Mouse (Mus musculus) MEL (cell line): Measurements from ENCODE around the gene Cntnap2. TPM values are rescaled to one million over a fixed set of nuclear protein-coding genes. Genes with fewer than 3 reads are reported as not detected.
A peak's percentile ranks its signal among the peaks of the same experiment; 100 is the strongest.

Experiments used
- DNase-seq: peaks from one replicate; pipeline ENCODE4 v3.0.0; 2011; ENCODE audit warnings: low read depth, low spot score
- H3K27ac ChIP-seq: 2 replicates; pipeline ENCODE4 v1.5.1; 2012; ENCODE audit warnings: low read depth, mild to moderate bottlenecking, control low read depth, low read length, moderate library complexity; ENCODE audit not compliant: control insufficient read depth
- H3K27me3 ChIP-seq, 2 experiments: fragments of 150-350 bp in 1 of 2; sonication (generic) in 1 of 2; 2 replicates each; pipeline ENCODE4 v1.6.1; 2012; ENCODE audit warnings: low read length in 2 of 2, mild to moderate bottlenecking in 2 of 2, improper control_type of control experiment in 1 of 2, moderate library complexity in 1 of 2; ENCODE audit not compliant: insufficient read depth in 2 of 2, control insufficient read depth in 1 of 2
- H3K36me3 ChIP-seq, 2 experiments: 2 replicates each; pipeline ENCODE4 v1.6.1; 2012 to 2014; ENCODE audit warnings: low read length in 2 of 2, improper control_type of control experiment in 1 of 2, inconsistent platforms in 1 of 2, mild to moderate bottlenecking in 1 of 2; ENCODE audit not compliant: insufficient read depth in 2 of 2, control insufficient read depth in 1 of 2
- H3K4me1 ChIP-seq, 2 experiments: fragments of 150-350 bp in 1 of 2; sonication (generic) in 1 of 2; 2 replicates each; pipeline ENCODE4 v1.6.1; 2012; ENCODE audit warnings: low read length in 2 of 2, improper control_type of control experiment in 1 of 2, mild to moderate bottlenecking in 1 of 2; ENCODE audit not compliant: insufficient read depth in 2 of 2, control insufficient read depth in 1 of 2
- H3K4me3 ChIP-seq, 2 experiments: fragments of 150-350 bp in 1 of 2; sonication (generic) in 1 of 2; 2 replicates each; pipeline ENCODE4 v1.5.1; 2012; ENCODE audit warnings: low read depth in 2 of 2, low read length in 2 of 2, mild to moderate bottlenecking in 2 of 2, moderate library complexity in 2 of 2, control low read depth in 1 of 2, improper control_type of control experiment in 1 of 2; ENCODE audit not compliant: control insufficient read depth in 1 of 2, insufficient read depth in 1 of 2
- H3K79me2 ChIP-seq: 2 replicates; pipeline ENCODE4 v1.6.1; 2012; ENCODE audit warnings: mild to moderate bottlenecking, low read length, moderate library complexity; ENCODE audit not compliant: control insufficient read depth, poor library complexity, insufficient read depth
- H3K9ac ChIP-seq: 2 replicates; pipeline ENCODE4 v1.6.1; 2012; ENCODE audit warnings: low read depth, mild to moderate bottlenecking, control low read depth, low read length, moderate library complexity; ENCODE audit not compliant: control insufficient read depth, poor library complexity, severe bottlenecking
- H3K9me3 ChIP-seq: fragments of 150-350 bp; sonication (generic); replicated peaks from 2 replicates; pipeline ENCODE4 v1.6.1; 2012; ENCODE audit warnings: mild to moderate bottlenecking, low read length, improper control_type of control experiment, moderate library complexity; ENCODE audit not compliant: insufficient read depth
- CHD1 ChIP-seq: IDR thresholded peaks from 2 replicates; pipeline ENCODE4 v1.6.1; 2012; ENCODE audit warnings: low read depth, mild to moderate bottlenecking, inconsistent platforms, low read length, improper control_type of control experiment
- E2F4 ChIP-seq: IDR thresholded peaks from 2 replicates; pipeline ENCODE4 v1.6.1; 2011; ENCODE audit warnings: low read depth, low read length, improper control_type of control experiment, borderline replicate concordance
- ELF1 ChIP-seq: IDR thresholded peaks from 2 replicates; pipeline ENCODE4 v1.6.1; 2014; ENCODE audit warnings: low read depth, mild to moderate bottlenecking, inconsistent platforms, low read length, improper control_type of control experiment, moderate library complexity
- EP300 ChIP-seq, 2 experiments: IDR thresholded peaks; 2 replicates each; pipeline ENCODE4 v1.6.1; 2011; ENCODE audit warnings: improper control_type of control experiment in 2 of 2, low read length in 2 of 2, low read depth in 1 of 2, mild to moderate bottlenecking in 1 of 2
- ETS1 ChIP-seq: IDR thresholded peaks from 2 replicates; pipeline ENCODE4 v1.6.1; 2012; ENCODE audit warnings: low read depth, mild to moderate bottlenecking, inconsistent platforms, low read length, improper control_type of control experiment, moderate library complexity
- GABPA ChIP-seq: IDR thresholded peaks from 2 replicates; pipeline ENCODE4 v1.6.1; 2012; ENCODE audit warnings: low read depth, mild to moderate bottlenecking, inconsistent platforms, low read length, improper control_type of control experiment, moderate library complexity
- GATA1 ChIP-seq: IDR thresholded peaks from 2 replicates; pipeline ENCODE4 v1.6.1; 2011; ENCODE audit warnings: low read depth, low read length, improper control_type of control experiment
- JUND ChIP-seq: IDR thresholded peaks from 2 replicates; pipeline ENCODE4 v1.6.1; 2011; ENCODE audit warnings: low read depth, mild to moderate bottlenecking, improper control_type of control experiment, low read length
- KAT2A ChIP-seq: conservative IDR thresholded peaks from 2 replicates; pipeline ENCODE4 v1.6.1; 2012; ENCODE audit warnings: low read depth, low read length, improper control_type of control experiment, inconsistent platforms
- MAFK ChIP-seq: IDR thresholded peaks from 2 replicates; pipeline ENCODE4 v1.6.1; 2011; ENCODE audit warnings: low read depth, mild to moderate bottlenecking, low read length, improper control_type of control experiment, borderline replicate concordance
- MAX ChIP-seq: IDR thresholded peaks from 2 replicates; pipeline ENCODE4 v1.6.1; 2011; ENCODE audit warnings: low read length, improper control_type of control experiment
- MAZ ChIP-seq: IDR thresholded peaks from 2 replicates; pipeline ENCODE4 v1.6.1; 2012; ENCODE audit warnings: low read depth, mild to moderate bottlenecking, inconsistent platforms, low read length, improper control_type of control experiment
- MYB ChIP-seq: IDR thresholded peaks from 2 replicates; pipeline ENCODE4 v1.6.1; 2011; ENCODE audit warnings: mild to moderate bottlenecking, low read depth, low read length, improper control_type of control experiment
- MYC ChIP-seq: IDR thresholded peaks from 2 replicates; pipeline ENCODE4 v1.6.1; 2011; ENCODE audit warnings: low read depth, mild to moderate bottlenecking, low read length, improper control_type of control experiment, moderate library complexity
- NELFE ChIP-seq: IDR thresholded peaks from 2 replicates; pipeline ENCODE4 v1.6.1; 2011; ENCODE audit warnings: low read depth, low read length, improper control_type of control experiment
- POLR2A ChIP-seq, 2 experiments: IDR thresholded peaks; 2 replicates each; pipeline ENCODE4 v1.6.1; 2011 to 2012; ENCODE audit warnings: low read length in 2 of 2, mild to moderate bottlenecking in 2 of 2, control low read depth in 1 of 2, improper control_type of control experiment in 1 of 2, low read depth in 1 of 2, moderate library complexity in 1 of 2; ENCODE audit not compliant: control insufficient read depth in 1 of 2, insufficient read depth in 1 of 2, poor library complexity in 1 of 2
- POLR2AphosphoS5 ChIP-seq: IDR thresholded peaks from 2 replicates; pipeline ENCODE4 v1.6.1; 2012; ENCODE audit warnings: low read depth, borderline replicate concordance, mild to moderate bottlenecking, inconsistent platforms, low read length, moderate library complexity, mixed read lengths
- RAD21 ChIP-seq: IDR thresholded peaks from 2 replicates; pipeline ENCODE4 v1.6.1; 2011; ENCODE audit warnings: mild to moderate bottlenecking, low read depth, low read length, improper control_type of control experiment
- RCOR1 ChIP-seq: IDR thresholded peaks from 2 replicates; pipeline ENCODE4 v1.6.1; 2012; ENCODE audit warnings: low read depth, mild to moderate bottlenecking, inconsistent platforms, low read length, improper control_type of control experiment
- SMC3 ChIP-seq: IDR thresholded peaks from 2 replicates; pipeline ENCODE4 v1.6.1; 2011; ENCODE audit warnings: low read depth, low read length, improper control_type of control experiment
- TAL1 ChIP-seq: IDR thresholded peaks from 2 replicates; pipeline ENCODE4 v1.6.1; 2012; ENCODE audit warnings: mild to moderate bottlenecking, inconsistent platforms, low read length, moderate library complexity, mixed read lengths
- TBP ChIP-seq: IDR thresholded peaks from 2 replicates; pipeline ENCODE4 v1.8.0; 2011; ENCODE audit warnings: low read depth, low read length, improper control_type of control experiment
- TCF12 ChIP-seq: IDR thresholded peaks from 2 replicates; pipeline ENCODE4 v1.6.1; 2014; ENCODE audit warnings: low read depth, mild to moderate bottlenecking, inconsistent platforms, low read length, improper control_type of control experiment, moderate library complexity
- USF2 ChIP-seq, 2 experiments: IDR thresholded peaks; 2 replicates each; pipeline ENCODE4 v1.6.1; 2011 to 2012; ENCODE audit warnings: improper control_type of control experiment in 2 of 2, low read length in 2 of 2, borderline replicate concordance in 1 of 2, inconsistent platforms in 1 of 2, low read depth in 1 of 2, mild to moderate bottlenecking in 1 of 2; ENCODE audit not compliant: insufficient read depth in 1 of 2
- ZNF384 ChIP-seq: IDR thresholded peaks from 2 replicates; pipeline ENCODE4 v1.6.1; 2012; ENCODE audit warnings: low read depth, mild to moderate bottlenecking, inconsistent platforms, low read length, improper control_type of control experiment
- polyA plus RNA-seq, 2 experiments: library from polyadenylated mRNA; stranded (reverse) in 1 of 2; unstranded in 1 of 2; fragments of >175 nt in 1 of 2; fragments of >200 nt in 1 of 2; gene quantifications; 2 replicates each; pipeline versions ENCODE4 v1.2.1 to v1.2.4; 2012; ENCODE audit warnings: low replicate concordance in 2 of 2, low read depth in 1 of 2; ENCODE audit not compliant: insufficient read length in 2 of 2, insufficient read depth in 1 of 2, missing spikeins in 1 of 2
- total RNA-seq: library from RNA; depleted of rRNA; stranded (reverse); fragments of 300-350 nt; gene quantifications from 2 replicates; pipeline ENCODE4 v1.2.3, GENCODE M21; 2012

The Cntnap2 gene
- total and polyA plus RNA-seq, 3 experiments, result 0.01 TPM; not detected in 2

DNA sequence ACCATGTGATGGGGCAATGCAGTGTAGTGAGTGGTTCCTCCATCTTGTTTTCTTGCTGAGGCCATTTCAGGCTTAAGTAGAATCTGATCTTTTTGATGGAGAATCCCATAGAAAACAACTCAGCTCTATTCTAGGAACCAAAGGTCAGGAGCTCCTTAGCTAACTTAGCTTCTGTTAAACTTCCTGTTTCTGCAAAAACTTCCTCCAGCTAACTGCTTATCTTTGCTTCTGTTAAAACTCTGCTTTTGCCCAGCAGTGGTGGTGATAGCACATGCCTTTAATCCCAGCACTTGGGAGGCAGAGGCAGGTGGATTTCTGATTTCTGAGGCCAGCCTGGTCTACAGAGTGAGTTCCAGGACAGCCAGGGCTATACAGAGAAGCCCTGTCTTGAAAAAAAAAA lies 2258.1 kb downstream of the Cntnap2 start:
- no peaks in the 10 kb centered on the region for H3K79me2 ChIP-seq
- no peak overlapping the region for H3K4me3 ChIP-seq
- 0 out of 4 replicates have a peak, but pooled peaks cover 0 to 3% of the 10 kb centered on the region in 2 experiments for H3K4me1 ChIP-seq
- H3K36me3 ChIP-seq, result peaks cover 0 to 4% of the 10 kb centered on the region in 2 experiments; a peak in 1 of 4 replicates
- H3K27me3 ChIP-seq, result no peaks in the 10 kb centered on the region; a peak in 1 of 4 replicates
- no peaks in the 10 kb centered on the region for H3K9me3 ChIP-seq
- TF ChIP-seq NELFE (no peak), MAFK (no peak), TCF12 (no peak), GATA1 (peak; percentile 72), MYB (no peak), MYC (peak; percentile 40; the same call in 1 of the 2 replicates), TAL1 (no peak), ZNF384 (no peak), KAT2A (no peak), ELF1 (peak; percentile 37; the same call in 1 of the 2 replicates), RCOR1 (peak; percentile 63; the same call in 1 of the 2 replicates), EP300 (IDR thresholded peaks at IDR 0.05; ENCODE audit: low read depth in 1 of 2, low read length in 2 of 2) (peak; percentile 21 to 51; a peak in 2 of 4 replicates), TBP (no peak), CHD1 (no peak), ETS1 (no peak), USF2 (IDR thresholded peaks at IDR 0.05; ENCODE audit: borderline replicate concordance in 1 of 2, insufficient read depth in 1 of 2, low read depth in 1 of 2, low read length in 2 of 2) (no peak), SMC3 (no peak), JUND (no peak), GABPA (no peak), POLR2AphosphoS5 (no peak), E2F4 (no peak), RAD21 (no peak), MAX (peak; percentile 29; the same call in 1 of the 2 replicates), MAZ (no peak), POLR2A (IDR thresholded peaks at IDR 0.05; ENCODE audit: control insufficient read depth in 1 of 2, insufficient read depth in 1 of 2, low read depth in 1 of 2, low read length in 2 of 2, poor library complexity in 1 of 2) (no peak)
- no peak overlapping the region for H3K9ac ChIP-seq
- H3K27ac ChIP-seq, result no peak overlapping the region
- DNase-seq, result peak; percentile 52
